Mouse (Mus musculus) mesoderm, embryonic 11.5 days (tissue): ENCODE results near the gene Il20rb.

Source experiments
- DNase-seq: peaks from one replicate; pipeline ENCODE4 v3.0.0-alpha.2; 2012; ENCODE audit warnings: low read depth, low spot score

The Il20rb gene

GRCm38 (mm10) chr9:100486431-100486830, at the start of gene Il20rb:
TSS of gene Il20rb (minus strand) at chr9:100486788.
- no peak for DNase-seq

GRCm38 (mm10) chr9:100535618-100536262, 49.2 kb upstream of the Il20rb start:
- DNase-seq = no peak

- DNase-seq = no peak
Measured at GRCm38 (mm10) chr9:100534686-100535085, 48.1 kb upstream of the Il20rb start.

GRCm38 (mm10) chr9:100532847-100533505, 46.4 kb upstream of the Il20rb start:
- no peak for DNase-seq

- DNase-seq = no peak
Measured at GRCm38 (mm10) chr9:100531296-100531695, 44.7 kb upstream of the Il20rb start.

- no peak for DNase-seq
Measured at GRCm38 (mm10) chr9:100525225-100525624, 38.6 kb upstream of the Il20rb start.

GRCm38 (mm10) chr9:100522029-100522428, 35.4 kb upstream of the Il20rb start:
- DNase-seq = no peak

- peak; percentile 78 for DNase-seq
Measured at GRCm38 (mm10) chr9:100520586-100520985, 34.0 kb upstream of the Il20rb start.

- DNase-seq = no peak
Measured at GRCm38 (mm10) chr9:100520012-100520411, 33.4 kb upstream of the Il20rb start.

- DNase-seq = no peak
Measured at GRCm38 (mm10) chr9:100507581-100507980, 21.0 kb upstream of the Il20rb start.

- no peak for DNase-seq
Measured at GRCm38 (mm10) chr9:100506652-100507051, 20.1 kb upstream of the Il20rb start.

GRCm38 (mm10) chr9:100505498-100505897, 18.9 kb upstream of the Il20rb start:
- no peak for DNase-seq

GRCm38 (mm10) chr9:100493611-100494261, 7.1 kb upstream of the Il20rb start:
- no peak for DNase-seq

GRCm38 (mm10) chr9:100491424-100491823, 4.8 kb upstream of the Il20rb start:
- no peak for DNase-seq

GRCm38 (mm10) chr9:100488969-100489368, 2.4 kb upstream of the Il20rb start:
- no peak for DNase-seq

- no peak for DNase-seq
Measured at GRCm38 (mm10) chr9:100488056-100488713, 1.6 kb upstream of the Il20rb start.

GRCm38 (mm10) chr9:100483318-100483717, 3.3 kb downstream of the Il20rb start:
- no peak for DNase-seq

GRCm38 (mm10) chr9:100481626-100482025, 5.0 kb downstream of the Il20rb start:
- DNase-seq = no peak

GRCm38 (mm10) chr9:100474056-100474455, 12.5 kb downstream of the Il20rb start:
- no peak for DNase-seq

GRCm38 (mm10) chr9:100473361-100473760, 13.2 kb downstream of the Il20rb start:
- DNase-seq = no peak

- no peak for DNase-seq
Measured at GRCm38 (mm10) chr9:100472931-100473330, 13.7 kb downstream of the Il20rb start.

- no peak for DNase-seq
Measured at GRCm38 (mm10) chr9:100471605-100471953, 15.0 kb downstream of the Il20rb start.
